Mouse (Mus musculus): ENCODE results near the gene Prkce.

The Prkce gene

DNA sequence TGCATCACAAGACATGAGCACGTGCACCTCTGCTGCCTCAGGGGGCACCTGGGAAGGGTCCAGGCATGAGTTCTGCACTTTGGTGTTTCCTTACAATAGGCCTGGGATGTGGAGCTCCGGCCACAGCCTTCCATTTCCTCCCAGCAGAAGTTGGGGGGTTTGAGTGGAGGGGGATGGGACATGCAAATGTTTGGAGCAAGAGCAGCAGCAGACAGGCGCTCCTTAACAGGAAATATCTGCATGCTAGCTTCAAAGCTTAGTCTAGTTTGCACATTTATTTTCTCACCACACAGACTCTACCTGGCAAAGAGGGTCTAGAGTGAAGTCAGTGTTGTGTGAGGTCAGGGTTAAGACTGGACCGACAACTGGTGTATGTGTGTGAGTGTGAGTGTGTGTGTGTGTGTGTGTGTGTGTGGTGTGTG is 169.1 kb downstream of the Prkce start:
- peak; percentile 36 for DNase-seq (ENCODE audit: low spot score)

DNA sequence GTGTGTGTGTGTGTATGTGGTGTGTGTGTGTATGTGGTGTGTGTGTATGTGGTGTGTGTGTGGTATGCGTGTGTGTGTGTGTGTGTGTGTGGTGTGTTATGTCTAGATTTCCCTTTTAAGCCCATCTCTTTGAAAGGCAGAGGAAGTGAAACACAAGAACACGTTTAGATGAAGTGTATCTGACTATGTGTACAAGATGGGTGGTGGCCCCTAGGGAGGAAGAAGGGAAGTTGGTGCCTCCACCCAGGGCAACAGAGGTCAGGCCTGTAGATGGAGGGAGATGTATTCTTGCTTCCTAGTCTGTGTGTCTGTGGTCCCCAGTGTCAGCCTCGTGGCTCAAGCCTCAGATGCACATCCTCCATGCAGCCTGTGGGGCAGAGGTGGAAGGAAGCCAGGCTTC is 169.5 kb downstream of the Prkce start:
- peak; percentile 80 for DNase-seq (ENCODE audit: low spot score)

DNA sequence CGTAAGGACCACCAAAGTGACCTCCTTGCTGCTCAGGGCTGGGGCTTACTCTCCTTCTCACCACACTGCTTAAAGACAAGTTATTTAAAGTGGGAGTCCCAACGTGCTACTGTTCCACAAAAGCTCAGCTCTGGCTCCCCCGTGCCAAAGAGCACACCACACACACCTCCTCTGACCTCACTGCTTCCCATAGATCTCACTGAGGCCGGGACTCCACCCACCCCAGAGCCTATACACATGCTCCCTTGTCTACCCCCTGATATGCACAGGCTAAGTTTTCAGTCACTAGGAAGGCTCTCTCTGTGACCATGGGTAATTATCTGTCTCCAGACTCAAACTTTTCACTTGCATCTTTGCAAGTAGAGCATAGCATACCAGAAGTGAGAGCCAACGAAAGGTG is 170.7 kb downstream of the Prkce start:
- DNase-seq (ENCODE audit: low spot score), result no peak

DNA sequence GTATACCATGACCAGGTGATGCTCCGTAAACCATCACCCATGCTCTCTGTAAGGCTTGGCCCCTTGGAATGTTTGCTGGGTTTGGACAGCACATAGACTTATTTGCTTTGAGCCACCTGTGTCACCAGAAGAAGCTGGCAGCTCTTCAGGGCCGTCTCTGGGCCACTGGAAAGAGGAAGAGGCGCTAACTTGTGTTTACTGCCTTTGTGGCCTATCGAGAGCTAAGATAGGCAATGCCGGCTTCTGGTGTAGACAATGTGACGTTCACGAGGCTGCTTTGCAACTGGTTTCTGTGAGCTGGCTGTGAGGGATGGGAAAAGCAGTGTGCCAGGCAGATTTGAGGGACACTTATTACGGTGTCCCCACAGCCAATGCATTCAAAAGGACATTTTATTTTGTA is 176.4 kb downstream of the Prkce start:
- peak; percentile 44 for DNase-seq (ENCODE audit: low spot score)

DNA sequence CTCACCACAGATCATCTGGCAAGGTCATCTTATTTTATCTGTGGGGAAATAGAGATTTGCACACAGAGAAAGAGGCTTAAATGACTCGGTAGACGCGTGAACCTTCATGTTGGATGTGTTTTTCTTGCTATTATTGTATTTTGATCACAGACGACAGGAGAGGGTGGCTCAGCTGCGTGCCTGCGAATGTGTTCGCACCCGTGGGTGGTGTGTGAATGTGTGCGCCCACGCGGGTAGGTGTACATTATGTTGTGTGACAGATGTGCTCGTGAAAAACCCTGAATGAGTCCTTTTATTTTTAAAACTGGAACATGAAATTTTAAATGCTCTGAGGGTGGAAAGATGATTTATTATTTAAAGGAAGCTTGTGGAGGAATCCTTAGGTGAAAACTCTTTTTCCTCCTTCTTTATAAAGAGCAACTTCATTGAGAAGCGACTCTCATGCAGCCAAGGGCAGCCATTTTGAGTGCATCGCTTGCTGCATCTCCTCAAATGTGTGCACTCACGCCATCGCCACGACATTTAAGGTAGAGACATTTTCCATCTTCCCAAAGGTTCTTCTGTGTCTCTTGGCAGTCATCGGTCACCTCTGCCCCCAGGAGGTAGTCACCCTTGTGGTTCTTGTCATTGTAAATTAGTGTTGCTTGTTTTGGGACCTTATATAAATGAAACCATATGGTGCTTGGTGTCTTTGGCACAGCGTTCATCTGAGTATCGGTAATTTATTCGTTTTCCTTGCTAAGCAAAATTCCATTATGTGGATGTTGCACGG is 177.8 kb downstream of the Prkce start:
- no peak for DNase-seq (ENCODE audit: low spot score)

DNA sequence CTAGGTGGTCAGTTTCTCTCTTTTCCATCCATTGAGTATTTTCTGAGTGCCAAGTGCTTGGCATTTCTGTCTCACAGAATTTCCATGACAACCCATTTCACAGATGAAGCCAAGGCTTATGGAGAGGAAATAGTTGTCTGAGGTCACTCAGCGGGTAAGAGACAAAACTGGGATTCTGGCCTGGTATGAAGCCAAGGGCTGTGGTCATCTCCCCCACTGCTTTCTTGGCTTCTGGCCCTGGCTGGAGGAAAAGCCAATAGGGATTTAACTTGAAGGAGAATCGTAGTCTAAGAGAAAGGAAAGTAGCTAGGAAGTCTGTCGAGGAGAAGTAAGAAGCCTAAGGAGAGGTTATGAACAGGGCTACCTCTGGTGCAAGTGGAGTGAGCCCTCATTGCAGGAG is 182.7 kb downstream of the Prkce start:
- DNase-seq (ENCODE audit: low spot score), result no peak

DNA sequence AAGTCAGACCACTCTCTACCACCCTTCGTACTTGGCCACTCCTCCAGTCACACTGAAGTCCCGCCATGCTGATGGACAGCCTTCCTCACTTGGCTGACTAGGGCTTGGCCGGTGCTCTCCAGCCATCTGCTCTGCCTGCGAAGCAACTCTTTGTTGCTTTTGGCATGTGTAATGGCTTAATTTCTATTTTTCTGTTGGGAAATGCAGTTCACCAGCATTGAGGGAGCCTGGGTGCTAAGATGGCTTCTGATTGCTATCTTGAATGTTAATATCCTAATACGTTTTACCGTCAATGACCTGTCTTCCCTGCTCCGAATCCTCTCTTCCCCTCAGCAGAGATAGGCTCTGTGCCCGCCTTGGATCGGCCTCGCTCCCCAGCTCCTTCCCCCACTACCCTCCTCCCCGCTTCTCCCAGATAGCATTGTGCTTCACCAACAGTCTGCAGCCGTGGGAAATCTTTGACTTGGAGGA is 183.2 kb downstream of the Prkce start:
- no peak for DNase-seq (ENCODE audit: low spot score)

DNA sequence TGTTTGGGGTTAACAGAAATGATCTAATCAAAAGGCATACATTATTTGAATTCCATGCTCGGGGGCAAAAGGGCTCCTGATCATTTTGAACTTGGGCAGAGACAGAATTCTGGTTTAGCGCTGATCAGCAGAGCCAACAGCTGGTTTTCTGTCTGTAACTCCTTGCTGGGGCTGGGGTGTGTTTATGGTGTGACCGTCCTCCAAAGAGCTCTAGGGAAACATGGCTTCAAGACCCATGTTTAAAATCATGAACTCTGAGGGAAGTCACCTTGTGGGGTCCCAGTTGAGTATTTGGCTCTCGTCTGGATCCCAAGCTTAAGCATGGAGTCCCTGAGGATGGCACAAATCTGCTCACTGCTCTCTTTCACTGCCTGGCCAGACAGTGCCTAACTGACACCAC is 183.7 kb downstream of the Prkce start:
- no peak for DNase-seq (ENCODE audit: low spot score)

DNA sequence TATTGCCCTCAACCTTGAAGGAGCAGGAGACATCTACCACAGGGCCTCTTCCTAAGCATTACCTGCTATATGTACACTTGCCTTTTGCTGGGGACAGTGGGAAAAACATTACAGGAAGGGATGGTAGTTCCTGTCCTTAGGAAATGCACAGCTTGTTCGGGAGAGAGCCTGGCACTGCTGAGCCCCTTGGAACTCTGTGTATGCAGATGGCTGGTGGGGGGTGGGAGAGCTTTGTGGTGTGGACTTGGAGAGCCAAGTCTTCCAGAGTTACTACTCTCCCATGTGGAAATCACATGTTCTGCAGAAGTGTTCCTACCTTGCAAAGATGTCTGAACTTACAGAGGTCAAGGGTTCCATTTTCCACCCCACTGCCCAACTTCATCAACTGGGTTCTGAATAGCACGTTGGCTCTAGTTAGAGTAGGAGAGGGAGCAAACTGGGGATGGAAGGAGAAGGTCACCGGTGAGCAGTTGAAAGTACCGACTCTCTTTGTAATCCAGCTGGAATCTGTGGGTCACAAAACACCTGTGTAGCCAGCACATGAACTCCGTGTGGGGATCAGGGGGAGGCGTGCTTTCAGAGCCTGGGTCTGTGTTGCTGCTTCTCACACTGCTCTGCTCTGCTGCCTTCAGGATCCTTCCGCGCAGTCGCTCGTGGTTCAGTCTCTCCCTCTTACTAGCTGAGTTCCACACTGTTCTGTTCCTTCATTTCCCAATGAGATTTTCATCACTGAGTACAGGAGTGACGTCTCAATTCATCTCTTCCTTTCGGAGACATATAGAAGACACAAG is 184.9 kb downstream of the Prkce start:
- no peak for DNase-seq (ENCODE audit: low spot score)

DNA sequence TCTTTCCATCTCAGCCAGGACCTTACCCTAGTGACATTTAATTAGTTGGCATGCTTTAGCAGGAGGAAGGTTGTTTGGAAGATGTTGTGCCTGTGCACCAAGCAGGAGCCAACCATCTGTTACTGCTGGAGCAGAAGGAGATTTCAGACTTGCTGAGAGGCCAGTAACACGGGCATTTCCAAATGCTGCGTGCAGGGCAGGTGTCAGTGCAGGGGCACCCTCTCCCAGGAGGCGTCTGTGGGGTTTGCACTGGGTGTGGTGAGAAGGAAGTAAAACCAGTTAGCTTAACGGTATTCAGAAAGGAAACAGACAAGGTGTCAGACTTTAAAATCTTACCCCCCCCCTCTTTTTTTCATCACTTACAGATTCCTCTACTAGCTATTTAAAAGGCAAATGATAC is 186.1 kb downstream of the Prkce start:
- DNase-seq (ENCODE audit: low spot score), result peak; percentile 41

DNA sequence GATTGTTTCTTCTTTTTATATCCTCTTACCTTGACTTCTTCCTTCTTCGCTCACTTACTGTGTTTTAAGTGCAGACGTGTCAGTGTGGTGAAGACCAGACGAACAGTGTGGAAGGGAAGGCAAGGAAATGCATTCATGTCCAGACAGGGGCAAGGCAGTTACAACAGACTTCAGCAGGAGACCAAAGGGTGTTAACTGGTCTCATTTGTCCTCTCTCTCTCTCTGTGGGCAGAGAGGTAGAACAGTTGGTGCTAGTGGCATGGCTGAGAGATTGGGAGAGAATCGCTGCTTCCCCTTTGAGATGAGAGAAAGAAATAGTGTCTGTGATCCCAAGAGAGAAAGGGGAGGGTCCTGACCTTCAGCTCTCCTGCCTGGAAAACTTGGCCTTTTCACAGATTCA is 186.5 kb downstream of the Prkce start:
- no peak for DNase-seq (ENCODE audit: low spot score)

DNA sequence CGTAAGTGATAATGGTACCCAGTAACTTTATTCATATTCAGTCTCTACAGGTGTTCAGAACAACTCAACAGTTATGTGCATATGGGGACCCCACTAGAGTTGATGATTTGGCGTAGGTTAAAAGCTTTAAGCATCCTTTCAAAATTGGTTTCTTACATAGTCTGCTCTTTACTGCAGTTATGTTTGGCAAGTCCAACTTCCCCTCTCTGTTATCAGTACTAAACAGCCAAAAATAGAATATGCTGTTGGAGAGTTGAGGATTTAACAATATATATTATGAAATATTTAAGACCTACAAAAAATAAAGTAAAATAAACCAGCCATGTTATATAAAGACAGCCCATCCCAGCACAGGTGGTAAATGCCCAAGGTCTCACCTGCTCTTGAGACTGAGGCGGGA is 187.3 kb downstream of the Prkce start:
- DNase-seq (ENCODE audit: low spot score), result no peak

DNA sequence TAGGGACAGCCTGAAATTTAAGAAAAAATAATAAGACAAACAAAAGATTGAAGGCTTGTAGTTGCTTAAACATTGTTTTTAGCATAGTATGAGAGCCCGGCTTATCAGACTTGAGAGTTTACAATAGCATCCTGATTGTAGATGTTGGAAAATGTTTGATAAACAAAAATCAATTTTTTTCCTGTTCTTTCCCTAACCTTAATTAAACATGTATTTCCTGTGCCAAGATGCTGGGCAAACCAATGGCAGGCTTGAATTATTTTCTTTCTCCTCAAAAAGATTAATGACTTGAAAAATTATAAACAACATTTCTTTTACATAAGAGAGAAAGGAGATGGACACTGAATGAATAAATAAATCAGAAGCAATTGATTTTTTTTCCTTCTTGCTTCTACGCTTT is 187.7 kb downstream of the Prkce start:
- DNase-seq (ENCODE audit: low spot score), result no peak

DNA sequence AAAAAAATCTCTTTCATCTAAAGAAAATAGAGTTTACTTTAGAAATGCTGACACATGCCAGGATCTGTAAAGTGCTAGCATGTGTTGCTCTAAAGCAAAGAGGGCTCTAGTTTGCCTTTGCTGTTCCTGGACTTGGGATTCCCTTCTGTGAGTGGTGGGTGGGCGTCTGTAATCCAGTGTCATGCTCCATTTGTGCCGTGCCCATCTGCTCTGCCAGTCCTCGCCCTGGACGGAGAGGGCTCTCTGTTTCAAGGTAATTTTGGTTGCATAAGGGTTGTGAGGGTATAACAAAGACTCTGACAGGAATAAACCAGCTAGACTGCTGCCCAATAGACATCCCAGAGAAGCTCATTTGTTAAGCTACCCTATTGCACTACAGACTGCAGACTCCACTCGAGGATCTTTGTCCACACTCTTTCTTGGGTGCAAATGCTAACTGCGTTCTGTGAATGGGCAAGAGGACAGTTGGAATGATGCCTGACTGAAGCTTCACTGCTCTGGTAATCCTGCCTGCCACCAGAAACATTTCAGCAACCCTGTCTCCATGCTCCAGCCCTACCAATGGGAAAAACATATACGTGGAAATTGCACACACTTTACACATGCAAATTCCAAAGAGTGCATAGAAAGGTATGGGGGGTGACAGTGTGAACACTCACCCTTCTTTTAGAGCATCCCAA is 188.3 kb downstream of the Prkce start:
- no peak for DNase-seq (ENCODE audit: low spot score)

DNA sequence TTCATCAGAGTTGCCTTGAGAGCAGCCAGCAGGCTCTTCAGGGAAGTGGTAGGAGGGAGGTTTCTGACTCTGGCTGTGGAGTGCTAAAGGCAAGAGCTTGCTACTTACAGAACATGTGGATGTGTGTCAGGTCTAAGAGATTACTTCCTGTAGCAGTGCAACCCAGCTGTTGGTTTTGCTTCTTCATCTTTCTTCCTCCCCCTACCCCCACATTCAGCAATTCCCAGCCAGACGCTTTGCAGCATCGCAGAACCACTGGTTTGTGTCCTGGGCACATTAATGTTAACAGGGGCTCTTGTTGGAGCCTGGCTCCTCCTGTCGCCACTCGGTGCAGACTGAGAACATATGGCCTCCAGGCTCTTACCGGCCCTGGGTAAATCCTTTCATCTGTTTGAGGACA is 190.8 kb downstream of the Prkce start:
- DNase-seq (ENCODE audit: low spot score), result no peak

DNA sequence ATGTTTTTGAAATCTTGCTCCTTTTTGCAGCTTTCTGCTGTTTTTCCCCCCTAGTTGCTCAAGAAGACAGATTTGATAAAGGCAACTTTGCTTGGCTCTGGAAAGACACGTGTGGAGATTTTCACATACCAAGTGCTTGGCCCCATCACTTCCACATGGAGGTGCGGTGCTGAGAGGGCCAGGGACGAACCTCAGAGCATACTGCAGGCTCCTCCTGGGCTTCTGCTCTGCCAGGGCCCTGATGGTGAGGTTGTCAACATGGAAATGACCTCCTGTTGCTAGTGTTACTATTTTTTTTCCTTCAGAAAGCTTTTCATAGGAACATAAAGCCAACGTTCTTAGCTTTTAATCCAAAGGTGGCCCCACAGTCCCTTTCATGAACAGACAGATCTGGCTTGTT is 191.3 kb downstream of the Prkce start:
- DNase-seq (ENCODE audit: low spot score), result no peak

DNA sequence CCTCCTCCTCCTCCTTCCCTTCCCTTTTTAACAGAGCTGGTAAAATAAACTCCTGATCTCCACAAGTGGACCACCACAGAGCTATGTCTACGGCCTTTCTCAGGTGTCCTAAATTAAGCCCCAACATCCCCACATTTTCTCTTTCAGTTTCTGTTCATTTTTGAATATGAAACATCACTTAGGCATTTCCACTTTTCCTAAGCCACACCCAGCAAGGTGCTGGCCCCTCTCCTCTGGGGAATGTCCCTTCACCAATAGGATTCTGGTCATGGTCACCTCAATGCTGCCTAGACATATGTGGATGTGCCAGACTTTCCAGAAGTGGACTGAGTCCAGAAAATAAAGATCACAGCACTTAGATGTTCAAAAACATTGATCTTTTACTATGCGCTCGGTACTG is 193.3 kb downstream of the Prkce start:
- DNase-seq (ENCODE audit: low spot score), result no peak

DNA sequence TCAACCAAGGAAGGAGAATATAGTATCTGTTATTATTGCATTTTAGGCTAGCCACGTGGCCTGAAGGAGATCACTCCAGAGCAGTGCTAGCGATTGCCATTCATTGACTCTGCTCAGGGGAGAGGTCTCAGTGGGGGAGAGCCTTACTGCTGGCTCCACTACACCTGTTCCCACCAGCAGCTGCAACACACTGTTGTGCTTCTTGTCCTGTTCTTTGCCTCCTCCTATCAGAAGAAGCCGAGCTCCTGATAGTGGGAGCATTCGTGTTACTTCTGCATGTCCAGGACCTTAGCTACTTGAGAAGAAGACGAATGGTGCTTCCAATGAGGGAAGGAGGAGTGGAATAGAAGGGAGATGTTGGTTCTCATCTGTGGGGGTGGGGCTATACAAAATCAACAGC is 195.8 kb downstream of the Prkce start:
- no peak for DNase-seq (ENCODE audit: low spot score)

DNA sequence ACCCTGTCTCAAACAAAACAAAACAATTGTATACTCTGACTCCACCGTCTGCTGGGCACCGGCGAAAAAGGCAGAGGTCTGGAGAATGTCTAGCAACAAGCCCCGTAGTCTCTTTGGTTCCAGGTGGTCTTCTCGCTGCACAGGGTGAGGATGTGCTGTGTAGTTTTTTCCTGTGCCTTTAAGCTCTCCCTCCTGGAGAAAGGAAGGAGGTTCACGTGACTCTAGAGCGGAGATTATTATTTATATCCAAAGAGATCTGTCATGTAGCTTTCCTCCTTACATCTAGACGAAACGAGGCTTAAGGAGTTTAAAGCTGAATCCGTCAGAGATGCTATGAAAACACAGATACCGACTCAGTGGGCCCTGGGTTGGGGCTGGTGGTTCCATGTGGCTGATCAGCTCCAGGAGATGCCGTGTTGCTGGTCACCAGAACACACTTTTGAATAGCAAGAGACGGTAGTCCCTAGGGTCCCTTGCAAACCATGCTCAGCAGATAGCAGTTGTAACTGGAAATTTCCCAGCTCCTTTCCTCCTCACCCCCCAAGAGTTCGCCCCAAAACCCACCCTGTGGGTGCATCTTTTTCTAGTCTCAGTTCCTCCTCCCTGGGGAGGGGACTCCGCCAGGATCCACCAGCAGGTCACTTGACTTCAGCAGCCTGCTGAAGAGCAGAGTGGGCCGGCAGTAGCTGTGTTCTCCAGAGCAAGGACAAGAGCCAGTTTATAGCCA is 196.9 kb downstream of the Prkce start:
- no peak for DNase-seq (ENCODE audit: low spot score)

DNA sequence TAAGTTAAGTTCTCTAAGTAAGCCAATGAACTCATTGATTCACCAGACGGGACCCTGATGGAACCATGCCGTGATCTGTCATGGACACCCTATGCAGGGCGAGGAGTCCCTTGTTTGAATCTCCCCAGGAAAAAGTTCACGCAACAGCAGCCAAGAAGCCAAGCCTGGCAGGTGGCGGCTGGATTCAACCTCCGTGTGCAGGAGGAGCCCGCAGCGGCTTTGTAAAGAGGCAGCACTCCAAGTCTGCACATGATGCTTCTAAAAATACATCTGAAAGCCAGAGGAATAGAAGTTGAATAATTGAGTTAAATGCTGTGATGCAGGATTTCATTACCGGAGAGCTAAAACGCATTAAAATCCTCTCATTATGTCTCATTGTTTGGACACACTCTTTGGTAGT is 199.3 kb downstream of the Prkce start:
- DNase-seq (ENCODE audit: low spot score), result no peak

DNA sequence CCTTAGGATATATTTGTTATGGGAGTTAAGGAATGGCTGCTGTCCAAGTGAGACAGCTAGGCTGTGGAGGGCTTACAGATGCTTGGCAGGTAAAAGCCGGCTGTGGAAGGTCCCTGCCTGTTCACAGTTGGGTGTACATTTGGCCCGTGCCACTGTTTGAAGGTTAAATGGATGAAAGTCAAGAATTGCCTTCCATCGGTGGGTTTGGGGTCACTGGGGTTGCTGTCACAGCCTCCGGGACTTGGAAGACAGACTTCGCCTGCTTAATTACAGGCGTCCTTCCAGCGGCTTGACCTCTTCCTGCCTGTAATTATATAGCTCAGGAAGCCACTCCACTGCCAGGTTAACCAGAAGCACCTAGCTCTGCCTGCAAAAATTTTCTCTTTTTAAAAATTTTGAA is 200.1 kb downstream of the Prkce start:
- no peak for DNase-seq (ENCODE audit: low spot score)

DNA sequence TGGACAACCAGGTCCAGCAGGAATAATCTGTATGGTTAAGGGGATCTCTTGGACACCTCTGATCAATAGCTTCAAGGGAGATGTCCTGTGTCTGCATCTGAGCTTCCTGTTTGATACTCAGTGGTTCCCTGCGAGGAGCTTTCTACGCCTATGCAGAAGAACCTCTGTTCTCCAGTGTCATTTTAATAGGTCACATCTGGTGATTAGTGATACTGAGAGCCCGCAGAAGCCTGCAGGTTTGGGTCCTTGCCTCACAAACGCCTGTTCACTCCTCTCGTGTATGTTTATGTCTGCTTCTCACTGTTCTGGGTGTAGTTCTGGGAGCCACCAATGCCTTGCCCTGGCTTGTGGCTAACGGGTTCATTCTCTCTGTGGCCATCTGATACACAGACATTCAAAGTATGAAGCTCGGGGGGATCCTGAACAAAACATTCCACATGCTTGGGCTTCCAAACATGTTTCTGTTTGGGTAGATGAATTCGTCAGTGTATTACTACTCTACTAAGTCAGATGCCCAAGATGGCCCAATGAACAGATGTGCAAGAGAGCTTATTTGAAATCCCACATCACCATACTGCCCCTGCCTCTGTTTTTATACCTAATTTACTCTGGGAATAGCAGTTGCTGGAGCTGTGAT is 202.6 kb downstream of the Prkce start:
- no peak for DNase-seq (ENCODE audit: low spot score)

Data from lung, postnatal 25 days (tissue).